Mouse (Mus musculus): ENCODE data around the gene Igf1r. TPM values are rescaled to one million over a fixed set of nuclear protein-coding genes. Genes with fewer than 3 reads are reported as not detected.

The Igf1r gene
- polyA plus RNA-seq, 1 experiment = 0.17 TPM

GRCm38 (mm10) chr7:68010168-68010567 is 57.5 kb downstream of the Igf1r start:
- no peaks in the 10 kb centered on the region for H3K27me3 ChIP-seq (ENCODE audit: control insufficient read depth)
- H3K36me3 ChIP-seq (ENCODE audit: control insufficient read depth) = peaks cover 37% of the 10 kb centered on the region
- no peak for TF ChIP-seq GATA1 (IDR thresholded peaks at IDR 0.05; ENCODE audit: low read length)
- no peak for TF ChIP-seq TAL1 (IDR thresholded peaks at IDR 0.05; ENCODE audit: low read length)
- no peaks in the 10 kb centered on the region for H3K9me3 ChIP-seq (ENCODE audit: control insufficient read depth, low read length)
- H3K4me3 ChIP-seq (replicated peaks) = no peak overlapping the region
- peaks cover 61% of the 10 kb centered on the region for H3K4me1 ChIP-seq (ENCODE audit: control insufficient read depth)

GRCm38 (mm10) chr7:68010802-68011201 is 58.2 kb downstream of the Igf1r start:
- peaks cover 63% of the 10 kb centered on the region for H3K4me1 ChIP-seq (ENCODE audit: control insufficient read depth)

GRCm38 (mm10) chr7:68011385-68012122 is 58.9 kb downstream of the Igf1r start:
- peaks cover 66% of the 10 kb centered on the region for H3K4me1 ChIP-seq (ENCODE audit: control insufficient read depth)
- H3K27me3 ChIP-seq (ENCODE audit: control insufficient read depth) = no peaks in the 10 kb centered on the region; the same call in 1 of the 2 replicates
- peaks cover 10% of the 10 kb centered on the region for H3K9me3 ChIP-seq (ENCODE audit: control insufficient read depth, low read length)
- TF ChIP-seq GATA1 (IDR thresholded peaks at IDR 0.05; ENCODE audit: low read length) = peak; percentile 75
- TF ChIP-seq TAL1 (IDR thresholded peaks at IDR 0.05; ENCODE audit: low read length) = peak; percentile 55
- H3K4me3 ChIP-seq (replicated peaks) = peak overlapping the region; percentile 41
- H3K36me3 ChIP-seq (ENCODE audit: control insufficient read depth) = peaks cover 45% of the 10 kb centered on the region

More at GRCm38 (mm10) chr7:68010802-68011201, 58.2 kb downstream of the Igf1r start:
- Histone ChIP-seq H3K36me3 (ENCODE audit: control insufficient read depth) (peaks cover 43% of the 10 kb centered on the region), H3K9me3 (ENCODE audit: control insufficient read depth, low read length) (peaks cover 4% of the 10 kb centered on the region), H3K27me3 (ENCODE audit: control insufficient read depth) (no peaks in the 10 kb centered on the region), H3K4me3 (replicated peaks) (no peak overlapping the region)
- TF ChIP-seq GATA1 (IDR thresholded peaks at IDR 0.05; ENCODE audit: low read length) = no peak
- TF ChIP-seq TAL1 (IDR thresholded peaks at IDR 0.05; ENCODE audit: low read length) = peak; percentile 24; the same call in 1 of the 3 replicates

DNA sequence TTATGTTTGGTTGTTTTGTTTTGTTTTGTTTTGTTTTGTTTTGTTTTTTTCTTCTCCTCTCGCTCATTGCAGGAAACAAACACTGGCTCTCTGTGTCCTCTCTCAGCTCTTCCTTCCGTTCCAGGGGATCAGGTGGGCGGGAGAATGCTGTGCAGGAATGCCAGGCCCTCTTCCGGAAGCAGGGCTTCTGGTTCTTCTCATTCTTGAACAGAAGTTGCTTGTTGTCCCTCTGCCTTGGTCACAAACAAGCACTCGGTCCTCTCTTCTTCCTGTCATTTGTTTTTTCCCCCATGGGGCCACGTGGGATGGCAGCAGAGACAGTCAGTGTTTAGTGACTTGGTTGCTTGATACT is 59.5 kb downstream of the Igf1r start:
- H3K4me1 ChIP-seq (ENCODE audit: control insufficient read depth) = peaks cover 66% of the 10 kb centered on the region
- no peaks in the 10 kb centered on the region; the same call in 1 of the 2 replicates for H3K27me3 ChIP-seq (ENCODE audit: control insufficient read depth)
- TF ChIP-seq GATA1 (IDR thresholded peaks at IDR 0.05; ENCODE audit: low read length) = no peak
- TF ChIP-seq TAL1 (IDR thresholded peaks at IDR 0.05; ENCODE audit: low read length) = no peak
- peak overlapping the region; percentile 3 for H3K4me3 ChIP-seq (replicated peaks)
- H3K36me3 ChIP-seq (ENCODE audit: control insufficient read depth) = peaks cover 44% of the 10 kb centered on the region
- H3K9me3 ChIP-seq (ENCODE audit: control insufficient read depth, low read length) = peaks cover 10% of the 10 kb centered on the region

- Histone ChIP-seq H3K4me1 (ENCODE audit: control insufficient read depth) (peaks cover 62% of the 10 kb centered on the region), H3K9me3 (ENCODE audit: control insufficient read depth, low read length) (peaks cover 10% of the 10 kb centered on the region), H3K36me3 (ENCODE audit: control insufficient read depth) (peaks cover 29% of the 10 kb centered on the region), H3K27me3 (ENCODE audit: control insufficient read depth) (no peaks in the 10 kb centered on the region; the same call in 1 of the 2 replicates), H3K4me3 (replicated peaks) (no peak overlapping the region)
- TF ChIP-seq TAL1 (IDR thresholded peaks at IDR 0.05; ENCODE audit: low read length) (no peak), GATA1 (IDR thresholded peaks at IDR 0.05; ENCODE audit: low read length) (no peak)
Observed at GRCm38 (mm10) chr7:68014495-68014894, 61.9 kb downstream of the Igf1r start.

- H3K27me3 ChIP-seq (ENCODE audit: control insufficient read depth) = no peaks in the 10 kb centered on the region; the same call in 1 of the 2 replicates
- H3K36me3 ChIP-seq (ENCODE audit: control insufficient read depth) = peaks cover 22% of the 10 kb centered on the region
- peaks cover 10% of the 10 kb centered on the region for H3K9me3 ChIP-seq (ENCODE audit: control insufficient read depth, low read length)
- no peak overlapping the region for H3K4me3 ChIP-seq (replicated peaks)
- no peak for TF ChIP-seq TAL1 (IDR thresholded peaks at IDR 0.05; ENCODE audit: low read length)
- TF ChIP-seq GATA1 (IDR thresholded peaks at IDR 0.05; ENCODE audit: low read length) = no peak
- H3K4me1 ChIP-seq (ENCODE audit: control insufficient read depth) = peaks cover 53% of the 10 kb centered on the region
Observed at GRCm38 (mm10) chr7:68015404-68015803, 62.8 kb downstream of the Igf1r start.

GRCm38 (mm10) chr7:68018038-68018437 is 65.4 kb downstream of the Igf1r start:
- H3K4me1 ChIP-seq (ENCODE audit: control insufficient read depth) = peaks cover 37% of the 10 kb centered on the region
- H3K4me3 ChIP-seq (replicated peaks) = no peak overlapping the region
- H3K9me3 ChIP-seq (ENCODE audit: control insufficient read depth, low read length) = peaks cover 10% of the 10 kb centered on the region
- H3K36me3 ChIP-seq (ENCODE audit: control insufficient read depth) = peaks cover 30% of the 10 kb centered on the region
- no peaks in the 10 kb centered on the region; the same call in 1 of the 2 replicates for H3K27me3 ChIP-seq (ENCODE audit: control insufficient read depth)
- TF ChIP-seq GATA1 (IDR thresholded peaks at IDR 0.05; ENCODE audit: low read length) (no peak), TAL1 (IDR thresholded peaks at IDR 0.05; ENCODE audit: low read length) (no peak)

DNA sequence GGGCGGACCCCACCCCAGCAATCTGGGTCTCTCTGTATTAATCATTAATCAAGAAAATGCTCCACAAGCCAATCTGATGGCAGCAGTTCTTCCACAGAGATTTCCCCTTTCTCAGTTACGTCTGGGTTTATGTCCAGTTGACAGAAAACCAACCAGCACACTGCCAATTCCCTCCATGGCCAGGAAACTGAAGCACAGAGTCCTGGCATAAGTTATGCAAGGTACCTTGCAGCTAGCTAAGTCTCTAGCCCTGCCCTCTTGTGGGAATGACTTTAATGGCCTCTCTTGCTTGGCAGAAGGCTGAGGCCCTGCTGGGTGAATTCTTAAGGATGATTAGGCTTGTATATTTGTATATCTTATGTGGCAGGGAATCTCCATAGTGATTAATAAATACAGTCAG is 67.9 kb downstream of the Igf1r start:
- Histone ChIP-seq H3K27me3 (ENCODE audit: control insufficient read depth) (no peaks in the 10 kb centered on the region; the same call in 1 of the 2 replicates), H3K9me3 (ENCODE audit: control insufficient read depth, low read length) (peaks cover 9% of the 10 kb centered on the region), H3K36me3 (ENCODE audit: control insufficient read depth) (peaks cover 17% of the 10 kb centered on the region), H3K4me3 (replicated peaks) (no peak overlapping the region), H3K4me1 (ENCODE audit: control insufficient read depth) (peaks cover 30% of the 10 kb centered on the region)
- TF ChIP-seq GATA1 (IDR thresholded peaks at IDR 0.05; ENCODE audit: low read length) (no peak), TAL1 (IDR thresholded peaks at IDR 0.05; ENCODE audit: low read length) (no peak)

GRCm38 (mm10) chr7:68021741-68022140 is 69.1 kb downstream of the Igf1r start:
- peaks cover 24% of the 10 kb centered on the region for H3K4me1 ChIP-seq (ENCODE audit: control insufficient read depth)
- peaks cover 13% of the 10 kb centered on the region for H3K36me3 ChIP-seq (ENCODE audit: control insufficient read depth)
- TF ChIP-seq GATA1 (IDR thresholded peaks at IDR 0.05; ENCODE audit: low read length) (no peak), TAL1 (IDR thresholded peaks at IDR 0.05; ENCODE audit: low read length) (no peak)

More at GRCm38 (mm10) chr7:68021741-68022140, 69.1 kb downstream of the Igf1r start:
- Histone ChIP-seq H3K9me3 (ENCODE audit: control insufficient read depth, low read length) (no peaks in the 10 kb centered on the region), H3K27me3 (ENCODE audit: control insufficient read depth) (no peaks in the 10 kb centered on the region), H3K4me3 (replicated peaks) (no peak overlapping the region)
